Mouse (Mus musculus): ENCODE results near the gene Scaf11. TPM values are rescaled to one million over a fixed set of nuclear protein-coding genes. Genes with fewer than 3 reads are reported as not detected.

Scaf11 gene
- polyA plus RNA-seq, 1 experiment from 2014 or later: 112 TPM

DNA sequence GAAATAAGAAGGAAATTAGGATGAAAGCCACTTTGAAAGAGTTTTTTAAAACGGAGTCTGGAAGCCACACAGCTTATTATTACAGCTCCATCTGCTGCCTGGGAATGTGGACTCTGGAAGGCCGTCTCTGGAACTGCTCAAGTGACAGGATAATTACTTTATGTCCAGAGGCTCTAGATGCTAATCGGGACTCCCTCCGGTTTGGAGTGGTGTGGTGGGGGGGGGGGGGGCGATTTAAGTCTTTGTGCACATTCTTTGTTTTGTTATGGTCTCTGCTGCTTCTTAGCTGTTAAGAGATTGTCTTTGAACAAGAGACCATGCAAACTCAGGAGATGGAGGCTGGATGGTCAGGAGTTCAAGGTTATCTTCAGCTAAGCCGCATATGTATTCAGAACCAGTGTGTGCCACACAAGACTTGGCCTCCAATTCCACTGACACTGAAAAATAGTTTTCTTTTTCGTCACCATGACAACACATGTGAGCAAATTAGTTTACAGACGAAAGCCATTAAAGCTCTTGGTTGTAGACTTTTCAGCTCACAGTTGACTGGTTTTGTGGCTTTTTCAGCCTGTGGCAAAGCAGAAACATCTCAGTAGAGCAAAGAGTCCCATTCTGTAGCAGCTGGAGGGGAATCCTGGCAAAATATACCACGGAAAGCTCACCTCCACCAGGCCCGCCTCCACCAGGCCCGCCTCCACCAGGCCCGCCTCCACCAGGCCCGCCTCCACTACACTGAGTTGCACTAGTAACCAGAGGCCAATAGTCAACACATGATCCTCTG lies 31.4 kb upstream of the Scaf11 start:
- 47% methylated on average over 13 of the region's 13 CpGs for WGBS
- DNase-seq: no peak
- no peak for TF ChIP-seq CTCF (IDR thresholded peaks at IDR 0.05; ENCODE audit: low read depth)
- H3K9ac ChIP-seq: no peak overlapping the region
- no peak for ATAC-seq (ENCODE audit: insufficient read depth)
- H3K36me3 ChIP-seq (ENCODE audit: insufficient read depth): no peaks in the 10 kb centered on the region
- no peak overlapping the region for H3K4me3 ChIP-seq (ENCODE audit: low read depth, low read length)
- no peaks in the 10 kb centered on the region for H3K9me3 ChIP-seq (ENCODE audit: low read depth, low read length)
- H3K27me3 ChIP-seq (ENCODE audit: insufficient read depth, low read length): no peaks in the 10 kb centered on the region
- H3K27ac ChIP-seq (ENCODE audit: low read depth): no peak overlapping the region
- H3K4me1 ChIP-seq (ENCODE audit: insufficient read depth): 0 out of 2 replicates have a peak, but pooled peaks cover 3% of the 10 kb centered on the region
- H3K4me2 ChIP-seq: no peak overlapping the region

DNA sequence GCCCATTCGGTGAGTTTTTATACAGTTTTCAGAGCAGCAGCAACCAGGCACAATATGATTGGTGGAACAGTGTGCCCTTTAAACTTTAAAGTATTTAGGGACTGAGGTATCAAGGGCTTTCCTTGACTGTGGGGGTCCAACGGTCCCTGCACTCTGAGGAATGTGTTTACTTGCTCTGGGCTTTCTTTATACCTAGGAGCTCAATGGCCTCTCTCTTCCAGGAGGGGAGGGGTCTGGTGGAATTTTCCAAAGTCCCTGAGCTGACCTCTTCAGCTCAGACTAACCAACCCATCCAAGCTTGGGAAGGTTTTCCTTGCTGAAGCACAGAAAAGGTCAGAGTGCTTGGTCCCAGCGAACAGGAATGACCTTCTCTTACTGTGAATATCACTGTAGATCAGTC lies 30.8 kb upstream of the Scaf11 start:
- no peak overlapping the region for H3K9ac ChIP-seq
- no peaks in the 10 kb centered on the region for H3K27me3 ChIP-seq (ENCODE audit: insufficient read depth, low read length)
- H3K4me2 ChIP-seq: no peak overlapping the region
- no peak overlapping the region for H3K27ac ChIP-seq (ENCODE audit: low read depth)
- no peaks in the 10 kb centered on the region for H3K36me3 ChIP-seq (ENCODE audit: insufficient read depth)
- WGBS: 25% methylated on average over 3 of the region's 3 CpGs
- DNase-seq (no peak), ATAC-seq (ENCODE audit: insufficient read depth) (no peak)
- TF ChIP-seq CTCF (IDR thresholded peaks at IDR 0.05; ENCODE audit: low read depth): no peak
- H3K4me1 ChIP-seq (ENCODE audit: insufficient read depth): 0 out of 2 replicates have a peak, but pooled peaks cover 3% of the 10 kb centered on the region
- H3K4me3 ChIP-seq (ENCODE audit: low read depth, low read length): no peak overlapping the region
- no peaks in the 10 kb centered on the region for H3K9me3 ChIP-seq (ENCODE audit: low read depth, low read length)

DNA sequence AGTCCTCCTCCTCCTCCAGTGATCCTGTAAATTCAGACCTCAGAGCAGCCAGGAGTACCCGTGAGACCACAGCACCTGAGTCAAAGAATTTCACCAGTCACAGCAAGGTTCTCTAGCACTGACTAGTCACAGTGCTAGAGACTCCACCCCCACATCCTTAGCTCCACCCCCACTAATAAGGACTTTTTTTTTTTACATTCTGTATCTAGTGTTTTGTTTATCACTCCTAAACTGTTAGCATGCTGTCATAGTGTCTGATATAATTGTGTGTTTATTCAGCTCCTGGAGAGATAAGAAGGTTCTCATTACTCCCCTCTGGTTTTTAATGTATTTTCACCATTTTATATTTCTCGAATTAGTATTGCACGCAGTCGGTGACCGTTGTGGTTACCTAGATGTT lies 29.5 kb upstream of the Scaf11 start:
- H3K36me3 ChIP-seq (ENCODE audit: insufficient read depth): no peaks in the 10 kb centered on the region
- DNase-seq (no peak), ATAC-seq (ENCODE audit: insufficient read depth) (no peak)
- no peak overlapping the region for H3K27ac ChIP-seq (ENCODE audit: low read depth)
- no peak overlapping the region for H3K4me2 ChIP-seq
- no peak overlapping the region for H3K4me3 ChIP-seq (ENCODE audit: low read depth, low read length)
- H3K27me3 ChIP-seq (ENCODE audit: insufficient read depth, low read length): no peaks in the 10 kb centered on the region
- 75% methylated on average over 5 of the region's 5 CpGs for WGBS
- no peaks in the 10 kb centered on the region for H3K9me3 ChIP-seq (ENCODE audit: low read depth, low read length)
- no peak overlapping the region for H3K9ac ChIP-seq
- no peak for TF ChIP-seq CTCF (IDR thresholded peaks at IDR 0.05; ENCODE audit: low read depth)
- 0 out of 2 replicates have a peak, but pooled peaks cover 3% of the 10 kb centered on the region for H3K4me1 ChIP-seq (ENCODE audit: insufficient read depth)

DNA sequence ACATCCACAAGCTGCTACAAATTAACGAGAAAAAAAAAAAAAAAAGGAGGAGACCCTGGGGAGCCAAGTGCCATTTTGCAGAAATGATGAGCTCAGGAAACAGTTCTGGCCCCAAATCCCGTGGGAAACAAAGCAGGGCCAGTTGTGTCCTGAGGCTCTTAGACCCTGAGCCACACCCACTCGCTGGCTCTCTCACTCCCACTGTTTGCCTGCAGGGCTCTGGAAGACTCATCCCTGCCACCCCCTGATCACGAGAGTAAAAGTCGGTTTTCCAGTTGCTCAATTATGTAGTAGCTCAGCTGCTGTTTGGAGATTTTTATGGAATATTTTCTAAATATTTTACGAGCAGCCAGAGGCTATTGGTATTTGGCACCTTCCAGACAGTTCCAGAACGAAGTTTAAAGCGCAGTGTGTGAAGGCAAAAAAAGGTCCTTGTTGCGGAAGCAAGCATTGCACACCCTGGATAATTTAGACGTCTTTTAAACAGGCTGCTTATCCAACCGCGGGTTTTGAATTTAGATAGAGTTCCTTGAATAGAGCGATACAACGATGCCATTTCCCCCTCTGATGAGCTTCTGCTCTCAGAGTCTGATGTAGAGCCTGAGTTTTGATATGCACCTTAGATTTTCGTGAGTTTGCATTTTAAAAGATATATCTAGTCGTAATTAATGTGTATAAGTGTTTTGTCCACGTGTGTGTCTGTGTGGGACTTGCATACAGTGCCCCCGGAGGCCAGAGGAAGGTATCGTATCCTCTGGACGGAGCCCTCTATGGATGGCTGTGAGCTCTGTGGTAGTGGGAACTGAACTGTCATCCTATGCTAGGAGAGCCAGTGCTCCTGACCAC lies 28.5 kb upstream of the Scaf11 start:
- WGBS: 29% methylated on average over 20 of the region's 20 CpGs
- Histone ChIP-seq H3K9ac (no peak overlapping the region), H3K4me1 (ENCODE audit: insufficient read depth) (0 out of 2 replicates have a peak, but pooled peaks cover 3% of the 10 kb centered on the region), H3K36me3 (ENCODE audit: insufficient read depth) (no peaks in the 10 kb centered on the region), H3K4me3 (ENCODE audit: low read depth, low read length) (no peak overlapping the region; the same call in 1 of the 2 replicates), H3K27me3 (ENCODE audit: insufficient read depth, low read length) (no peaks in the 10 kb centered on the region), H3K4me2 (peak overlapping the region; percentile 51), H3K9me3 (ENCODE audit: low read depth, low read length) (no peaks in the 10 kb centered on the region), H3K27ac (ENCODE audit: low read depth) (no peak overlapping the region)
- peak; percentile 61 for TF ChIP-seq CTCF (IDR thresholded peaks at IDR 0.05; ENCODE audit: low read depth)
- peak; percentile 64 for DNase-seq
- ATAC-seq (ENCODE audit: insufficient read depth): peak; percentile 72; the same call in 1 of the 2 replicates

DNA sequence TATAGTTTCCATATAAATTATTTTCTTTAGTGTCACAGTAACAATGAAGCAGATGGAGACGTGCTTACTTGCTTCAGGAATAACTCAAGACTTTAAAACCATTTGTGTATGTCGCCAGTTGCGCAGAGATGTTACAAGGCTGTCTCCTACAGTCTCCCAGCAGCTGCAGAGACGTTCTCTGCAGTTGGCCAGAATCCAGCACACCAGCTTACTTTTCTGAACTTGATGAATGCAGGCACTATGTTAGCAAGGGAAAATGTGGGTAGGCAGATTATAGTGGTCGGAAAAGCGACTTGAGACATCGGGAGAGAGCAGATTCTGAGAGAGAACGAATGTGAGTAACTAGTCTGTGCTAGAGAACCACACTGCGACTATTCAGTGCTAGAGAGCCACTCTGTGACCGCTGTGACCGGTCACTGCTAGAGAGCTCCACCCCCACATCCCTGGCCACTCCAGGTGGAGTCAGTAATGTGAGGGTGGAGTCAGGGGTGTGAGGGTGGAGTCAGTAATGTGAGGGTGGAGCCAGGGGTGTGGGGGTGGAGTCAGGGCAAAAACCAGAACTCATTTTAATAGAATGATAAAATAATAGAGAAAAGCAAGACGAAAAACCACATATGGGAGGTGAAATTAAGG lies 26.5 kb upstream of the Scaf11 start:
- ATAC-seq (ENCODE audit: insufficient read depth) (0 out of 2 replicates have a peak, but pooled peaks have one; percentile 5), DNase-seq (peak; percentile 51)
- H3K9ac ChIP-seq: no peak overlapping the region
- no peak overlapping the region for H3K4me3 ChIP-seq (ENCODE audit: low read depth, low read length)
- 0 out of 2 replicates have a peak, but pooled peaks cover 3% of the 10 kb centered on the region for H3K4me1 ChIP-seq (ENCODE audit: insufficient read depth)
- no peak for TF ChIP-seq CTCF (IDR thresholded peaks at IDR 0.05; ENCODE audit: low read depth)
- H3K4me2 ChIP-seq: no peak overlapping the region
- no peaks in the 10 kb centered on the region for H3K36me3 ChIP-seq (ENCODE audit: insufficient read depth)
- no peaks in the 10 kb centered on the region for H3K9me3 ChIP-seq (ENCODE audit: low read depth, low read length)
- no peaks in the 10 kb centered on the region for H3K27me3 ChIP-seq (ENCODE audit: insufficient read depth, low read length)
- H3K27ac ChIP-seq (ENCODE audit: low read depth): no peak overlapping the region
- WGBS: 45% methylated on average over 12 of the region's 12 CpGs

DNA sequence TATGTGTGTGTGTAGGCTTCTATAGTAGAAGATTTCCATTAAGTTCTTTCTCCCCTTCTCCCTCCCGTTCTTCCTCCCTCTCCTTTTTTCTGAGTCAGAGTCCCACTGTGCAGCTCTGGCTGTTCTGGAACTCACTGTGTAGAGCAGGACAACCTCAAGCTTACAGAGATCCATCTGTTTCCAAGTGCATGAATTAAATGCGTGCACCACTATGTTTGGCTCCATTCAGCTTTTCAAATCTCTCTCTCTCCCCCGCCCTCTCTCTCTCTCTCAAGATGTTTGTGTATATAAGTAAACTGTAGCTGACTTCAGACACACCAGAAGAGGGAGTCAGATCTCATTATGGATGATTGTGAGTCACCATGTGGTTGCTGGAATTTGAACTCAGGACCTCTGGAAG lies 20.2 kb upstream of the Scaf11 start:
- no peak for TF ChIP-seq CTCF (IDR thresholded peaks at IDR 0.05; ENCODE audit: low read depth)
- DNase-seq: no peak
- Histone ChIP-seq H3K36me3 (ENCODE audit: insufficient read depth) (no peaks in the 10 kb centered on the region), H3K27me3 (ENCODE audit: insufficient read depth, low read length) (no peaks in the 10 kb centered on the region), H3K27ac (ENCODE audit: low read depth) (no peak overlapping the region), H3K4me2 (no peak overlapping the region), H3K9ac (no peak overlapping the region), H3K4me1 (ENCODE audit: insufficient read depth) (no peaks in the 10 kb centered on the region), H3K4me3 (ENCODE audit: low read depth, low read length) (no peak overlapping the region), H3K9me3 (ENCODE audit: low read depth, low read length) (no peaks in the 10 kb centered on the region)
- WGBS: 73% methylated on average over 3 of the region's 3 CpGs
- no peak for ATAC-seq (ENCODE audit: insufficient read depth)
